Mouse (Mus musculus) heart, postnatal 0 days (tissue): Measurements from ENCODE around the gene Pccb. TPM values are rescaled to one million over a fixed set of nuclear protein-coding genes. Genes with fewer than 3 reads are reported as not detected.
A peak's percentile ranks its signal among the peaks of the same experiment; 100 is the strongest.

Experiments used
- ATAC-seq: fragments of 200-750 bp; cut with Nextera tagmentation; 2 replicates; pipeline ENCODE4 v1.8.0; 2017; ENCODE audit warnings: low read depth, moderate number of reproducible peaks, moderate library complexity; ENCODE audit not compliant: insufficient read depth
- DNase-seq: peaks from one replicate; pipeline ENCODE4 v3.0.0-alpha.2; 2016; ENCODE audit warnings: low spot score
- H3K27ac ChIP-seq: fragments of 300-500 bp; sonication (generic); 2 replicates; pipeline ENCODE4 v1.5.1; 2014; ENCODE audit warnings: low read depth, mild to moderate bottlenecking
- H3K27me3 ChIP-seq: fragments of 300-500 bp; sonication (generic); 2 replicates; pipeline ENCODE4 v1.6.1; 2014; ENCODE audit warnings: low read length, mixed read lengths; ENCODE audit not compliant: control insufficient read depth, insufficient read depth
- H3K36me3 ChIP-seq: fragments of 300-500 bp; sonication (generic); replicated peaks from 2 replicates; pipeline ENCODE4 v1.6.1; 2014; ENCODE audit warnings: low read length, mixed read lengths; ENCODE audit not compliant: control insufficient read depth, insufficient read depth
- H3K4me1 ChIP-seq: fragments of 300-500 bp; sonication (generic); 2 replicates; pipeline ENCODE4 v1.6.1; 2014; ENCODE audit warnings: antibody characterized with exemption; ENCODE audit not compliant: control insufficient read depth, insufficient read depth
- H3K4me2 ChIP-seq: fragments of 300-500 bp; sonication (generic); 2 replicates; pipeline ENCODE4 v1.6.1; 2014; ENCODE audit warnings: low read depth, mild to moderate bottlenecking, low read length, moderate library complexity
- H3K4me3 ChIP-seq: fragments of 300-500 bp; sonication (generic); 2 replicates; pipeline ENCODE4 v1.5.1; 2014; ENCODE audit warnings: low read depth, low read length
- H3K9ac ChIP-seq: fragments of 300-500 bp; sonication (generic); replicated peaks from 2 replicates; pipeline ENCODE4 v1.6.1; 2014; ENCODE audit warnings: low read depth, low read length, mixed read lengths
- H3K9me3 ChIP-seq: fragments of 300-500 bp; sonication (generic); replicated peaks from 2 replicates; pipeline ENCODE4 v1.6.1; 2016; ENCODE audit warnings: low read length; ENCODE audit not compliant: control insufficient read depth
- CTCF ChIP-seq: IDR thresholded peaks from 2 replicates; pipeline ENCODE4 v1.5.1; 2016; ENCODE audit warnings: antibody characterized with exemption, control low read depth, low read depth
- EP300 ChIP-seq: IDR thresholded peaks from 2 replicates; pipeline ENCODE4 v1.6.1; 2016; ENCODE audit warnings: antibody characterized with exemption, low read depth
- WGBS: fragments of 180-500 bp; shearing (Covaris S2); extraction: QIAGEN DNeasy Blood & Tissue Kit; methylation state at CpG from one replicate; pipeline ENCODE4 v1.1.7; 2014; 5-methylcytosine and 5-hydroxymethylcytosine counted together
- polyA plus RNA-seq: library from polyadenylated mRNA; unstranded; fragments of >200 nt; fragmentation: Nextera tagmentation; extraction: Ambion mirVana; gene quantifications from 2 replicates; pipeline ENCODE4 v1.2.1, GENCODE M21; 2015
- total RNA-seq: library from RNA; depleted of rRNA; stranded (reverse); fragments of >200 nt; gene quantifications from 2 replicates; pipeline ENCODE4 v1.2.3, GENCODE M21; 2014; ENCODE audit warnings: low replicate concordance

The Pccb gene
- total and polyA plus RNA-seq, 2 experiments from 2014 or later, result 32.2 to 80.8 TPM

DNA sequence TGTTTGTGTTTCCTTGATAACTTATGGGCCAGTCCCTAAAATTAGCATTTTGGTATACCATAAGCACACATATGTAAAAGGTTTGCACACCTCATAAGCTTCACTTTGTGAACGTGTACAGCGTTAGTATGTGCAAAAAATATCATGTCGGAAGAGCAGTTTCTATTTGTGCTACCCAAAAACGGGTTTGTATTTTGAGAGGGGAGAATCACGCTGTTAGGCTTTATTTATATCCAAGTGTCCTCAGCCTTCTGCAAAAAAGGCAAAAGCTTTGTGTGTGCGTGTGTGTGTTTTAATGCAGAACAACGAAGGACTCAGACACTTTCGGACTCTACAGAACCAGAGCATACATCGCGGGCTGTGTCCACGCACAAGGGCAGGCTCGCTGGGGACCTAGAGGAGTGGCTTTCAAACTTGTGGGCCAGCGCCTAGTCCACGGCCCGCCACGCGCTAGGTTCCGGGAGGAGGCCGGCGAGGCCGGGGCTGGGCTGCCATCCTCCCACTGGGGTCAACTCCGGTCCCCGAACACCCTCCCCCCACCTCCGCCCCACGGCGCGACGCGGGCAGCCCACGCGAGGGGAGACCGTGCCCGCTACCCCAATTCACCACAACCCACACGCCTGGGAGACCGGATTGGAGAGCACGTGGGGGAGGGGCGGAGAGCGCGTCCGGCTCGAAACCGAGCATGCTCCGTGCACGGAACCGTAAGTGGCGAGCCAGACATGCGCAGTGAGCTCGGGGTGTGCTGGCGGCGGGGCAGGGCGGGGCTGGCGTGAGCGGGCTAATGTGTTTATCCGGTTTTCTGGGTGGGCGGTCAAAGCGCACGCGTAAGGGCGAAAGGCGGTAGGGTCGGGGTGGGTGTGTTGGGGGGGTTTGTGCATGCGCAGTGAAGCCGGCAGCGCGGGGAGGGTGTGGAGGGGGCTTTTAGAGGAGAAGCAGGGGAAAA lies 38.6 kb upstream of the Pccb start:
- DNase-seq, result peak; percentile 99
- H3K27me3 ChIP-seq, result no peaks in the 10 kb centered on the region
- 2% methylated on average over 65 of the region's 65 CpGs for WGBS

DNA sequence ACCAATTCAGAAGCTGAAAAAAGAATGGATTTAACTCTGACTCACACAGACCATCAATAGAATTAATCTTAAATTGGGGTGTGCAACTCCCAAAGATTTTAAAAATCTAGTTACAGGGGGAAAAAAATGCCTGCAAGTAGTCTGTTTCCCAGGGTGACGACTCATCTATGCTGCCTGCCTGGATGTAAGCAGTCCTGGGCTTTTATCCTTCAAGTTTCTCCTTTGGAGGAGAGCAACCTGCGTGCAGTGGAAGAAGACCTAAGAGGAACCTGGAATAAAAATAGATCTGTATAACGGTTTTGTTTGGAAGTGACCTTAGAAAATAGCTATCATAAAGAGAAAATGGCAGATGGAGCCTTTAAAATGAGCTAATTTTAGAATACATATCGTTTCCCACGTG lies 37.8 kb upstream of the Pccb start:
- Histone ChIP-seq H3K9me3 (no peaks in the 10 kb centered on the region), H3K36me3 (no peaks in the 10 kb centered on the region), H3K9ac (no peak overlapping the region; the same call in 1 of the 2 replicates), H3K4me3 (peak overlapping the region; percentile 89), H3K27me3 (no peaks in the 10 kb centered on the region), H3K4me1 (peaks cover 9% of the 10 kb centered on the region; the same call in 1 of the 2 replicates), H3K27ac (peak overlapping the region; percentile 96; the same call in 1 of the 2 replicates), H3K4me2 (peak overlapping the region; percentile 89)
- DNase-seq, result no peak
- ATAC-seq, result no peak
- 12% methylated on average over 5 of the region's 5 CpGs for WGBS
- no peak for TF ChIP-seq EP300
- TF ChIP-seq CTCF, result no peak

More for the DNA sequence above, 38.6 kb upstream of the Pccb start:
- no peaks in the 10 kb centered on the region for H3K36me3 ChIP-seq
- peaks cover 14% of the 10 kb centered on the region for H3K4me1 ChIP-seq
- peak overlapping the region; percentile 98 for H3K9ac ChIP-seq
- ATAC-seq, result peak; percentile 94
- no peaks in the 10 kb centered on the region for H3K9me3 ChIP-seq
- H3K4me2 ChIP-seq, result peak overlapping the region; percentile 89
- peak overlapping the region; percentile 96 for H3K27ac ChIP-seq
- H3K4me3 ChIP-seq, result peak overlapping the region; percentile 89
- TF ChIP-seq CTCF, result no peak
- TF ChIP-seq EP300, result 0 out of 2 replicates have a peak, but pooled peaks have one; percentile 9

DNA sequence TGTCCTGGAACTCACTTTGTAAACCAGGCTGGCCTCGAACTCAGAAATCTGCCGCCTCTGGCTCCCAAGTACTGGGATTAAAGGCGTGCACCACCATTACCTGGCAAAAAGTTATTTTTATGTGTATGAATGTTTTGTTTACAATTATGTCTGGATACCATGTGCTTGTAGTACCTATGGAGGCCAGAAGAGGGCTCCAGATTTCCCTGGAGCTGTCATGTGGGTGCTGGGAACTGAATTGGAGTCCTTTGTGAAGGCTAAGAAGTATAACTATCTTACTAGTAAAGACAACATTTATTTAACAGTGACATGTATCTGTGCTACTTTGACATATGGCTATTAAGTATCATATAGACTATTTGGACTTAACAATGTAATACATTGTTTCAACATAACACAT lies 35.1 kb upstream of the Pccb start:
- 0 out of 2 replicates have a peak, but pooled peaks cover 7% of the 10 kb centered on the region for H3K4me1 ChIP-seq
- H3K9me3 ChIP-seq, result no peaks in the 10 kb centered on the region
- no peak overlapping the region for H3K9ac ChIP-seq
- H3K27ac ChIP-seq, result no peak overlapping the region
- H3K4me3 ChIP-seq, result no peak overlapping the region
- DNase-seq (no peak), ATAC-seq (no peak)
- whole genome bisulfite sequencing, result 97% methylated on average over 3 of the region's 3 CpGs
- H3K36me3 ChIP-seq, result no peaks in the 10 kb centered on the region
- TF ChIP-seq CTCF (no peak), EP300 (no peak)
- H3K27me3 ChIP-seq, result no peaks in the 10 kb centered on the region
- no peak overlapping the region for H3K4me2 ChIP-seq

DNA sequence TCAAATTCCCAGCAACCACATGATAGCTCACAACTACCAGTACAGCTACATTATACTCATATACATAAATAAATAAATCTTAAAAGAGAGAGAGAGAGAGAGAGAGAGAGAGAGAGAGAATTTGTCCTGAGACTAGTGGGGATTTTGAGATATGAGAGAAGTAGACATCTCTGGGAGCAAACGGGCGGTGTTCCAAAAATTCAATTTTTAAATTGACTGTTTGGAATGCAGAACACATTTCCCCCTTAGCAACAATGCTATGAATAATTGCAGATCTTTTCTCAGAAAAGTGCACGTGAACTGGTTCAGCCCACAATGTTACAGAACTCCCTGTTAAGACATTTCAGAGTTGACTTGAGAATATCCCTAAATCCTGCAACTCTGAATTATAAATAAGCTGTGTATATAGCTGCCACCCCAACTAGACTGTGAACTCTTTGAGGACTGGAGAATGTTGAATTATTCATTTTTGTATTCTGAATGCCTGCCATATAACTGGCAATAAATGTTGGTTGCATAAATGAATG lies 30.4 kb upstream of the Pccb start:
- DNase-seq (no peak), ATAC-seq (no peak)
- 86% methylated on average over 3 of the region's 3 CpGs for WGBS
- H3K9ac ChIP-seq, result no peak overlapping the region
- TF ChIP-seq CTCF (no peak), EP300 (no peak)
- no peaks in the 10 kb centered on the region for H3K27me3 ChIP-seq
- H3K27ac ChIP-seq, result no peak overlapping the region
- no peak overlapping the region for H3K4me2 ChIP-seq
- H3K4me1 ChIP-seq, result no peaks in the 10 kb centered on the region
- no peak overlapping the region for H3K4me3 ChIP-seq
- no peaks in the 10 kb centered on the region for H3K9me3 ChIP-seq
- H3K36me3 ChIP-seq, result no peaks in the 10 kb centered on the region

DNA sequence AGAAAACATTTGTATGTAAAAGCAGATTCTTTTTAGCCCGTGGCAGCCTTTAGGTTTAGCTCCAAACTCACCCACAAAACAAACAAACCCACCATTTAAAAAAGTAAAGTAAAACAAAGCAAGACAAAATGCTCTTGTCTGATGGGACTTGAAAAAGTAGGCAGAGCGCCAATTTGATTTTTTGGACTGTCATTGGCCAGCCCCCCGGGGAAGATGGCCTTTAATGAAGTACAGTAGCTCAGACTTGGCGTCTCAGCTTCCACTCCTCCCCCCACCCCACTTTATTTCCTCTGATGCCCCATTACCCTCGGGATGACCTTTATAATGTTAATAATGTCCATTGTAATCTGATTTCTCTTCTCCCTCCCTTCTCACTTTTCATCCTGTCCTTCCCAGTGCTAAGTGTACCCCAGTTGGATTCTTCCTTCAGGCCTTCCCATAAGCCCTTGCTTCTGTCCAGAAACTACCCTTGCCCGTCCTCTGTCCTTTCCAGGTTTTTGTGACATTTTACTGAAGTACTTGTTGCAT lies 27.6 kb upstream of the Pccb start:
- no peak overlapping the region for H3K4me2 ChIP-seq
- WGBS, result 73% methylated on average over 6 of the region's 6 CpGs
- H3K4me1 ChIP-seq, result no peaks in the 10 kb centered on the region
- H3K36me3 ChIP-seq, result no peaks in the 10 kb centered on the region
- no peak for ATAC-seq
- DNase-seq, result no peak
- no peaks in the 10 kb centered on the region for H3K9me3 ChIP-seq
- H3K9ac ChIP-seq, result no peak overlapping the region
- no peaks in the 10 kb centered on the region for H3K27me3 ChIP-seq
- H3K27ac ChIP-seq, result no peak overlapping the region
- no peak overlapping the region for H3K4me3 ChIP-seq
- TF ChIP-seq CTCF (no peak), EP300 (no peak)
